Mouse (Mus musculus): ENCODE data around the gene Sh3gl2.

Gene Sh3gl2

DNA sequence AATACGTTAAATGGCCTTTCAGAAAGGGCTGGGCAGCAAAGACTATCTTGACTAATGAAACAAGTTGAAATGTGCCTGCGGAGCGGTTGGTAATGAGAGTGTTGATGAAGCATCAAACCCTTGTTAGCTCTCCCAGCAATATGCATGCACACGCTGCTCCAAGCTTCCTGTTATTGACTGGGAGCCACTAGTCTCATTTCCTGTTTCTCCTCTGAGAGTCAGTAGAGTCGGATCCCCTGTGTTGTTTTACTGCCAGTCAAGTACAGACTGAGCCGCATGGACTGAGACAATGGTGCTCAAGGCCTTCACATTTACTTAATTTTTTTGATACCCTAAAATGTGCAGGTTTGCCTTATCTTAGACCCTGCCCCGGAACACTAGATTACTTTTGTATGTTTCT is 386.1 kb downstream of the Sh3gl2 start:
- in situ Hi-C loops (cut with MboI, MseI), result no loop called here

GRCm38 (mm10) chr4:85594159-85594558 is 389.2 kb downstream of the Sh3gl2 start:
- in situ Hi-C loops (cut with MboI, MseI), result no loop called here

DNA sequence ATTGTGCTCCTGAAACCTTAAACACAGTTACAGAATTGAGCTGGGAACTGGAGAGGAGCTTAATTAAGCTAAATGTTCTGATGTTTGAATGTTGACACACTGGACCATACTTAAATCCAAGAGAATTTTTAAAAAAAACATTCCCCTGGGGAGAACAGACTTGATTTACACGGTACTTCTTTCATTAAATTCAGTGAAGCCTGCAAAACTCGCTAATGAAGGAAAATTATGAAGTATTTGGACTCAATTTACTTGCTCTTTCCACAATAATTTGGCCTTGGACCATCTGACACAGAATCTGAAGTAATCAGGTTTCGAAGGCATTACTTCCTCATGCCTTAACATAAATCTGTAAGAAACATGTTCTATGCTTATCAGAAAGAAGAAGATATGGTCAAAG is 408.4 kb downstream of the Sh3gl2 start:
- in situ Hi-C loops (cut with MboI, MseI), result no loop called here

- in situ Hi-C loops (cut with MboI, MseI), result no loop called here
These were observed 413.8 kb downstream of the Sh3gl2 start for GRCm38 (mm10) chr4:85618746-85619145.

GRCm38 (mm10) chr4:85619261-85619660 is 414.3 kb downstream of the Sh3gl2 start:
- in situ Hi-C loops (cut with MboI, MseI), result no loop called here

GRCm38 (mm10) chr4:85629381-85629780 is 424.5 kb downstream of the Sh3gl2 start:
- in situ Hi-C loops (cut with MboI, MseI), result no loop called here

GRCm38 (mm10) chr4:85669271-85669670 is 464.3 kb downstream of the Sh3gl2 start:
- in situ Hi-C loops (cut with MboI, MseI), result no loop called here

- in situ Hi-C loops (cut with MboI, MseI), result no loop called here
These were observed 464.8 kb downstream of the Sh3gl2 start for GRCm38 (mm10) chr4:85669735-85670134.

- in situ Hi-C loops (cut with MboI, MseI), result no loop called here
These were observed 467.4 kb downstream of the Sh3gl2 start for GRCm38 (mm10) chr4:85672290-85672689.

- in situ Hi-C loops (cut with MboI, MseI), result no loop called here
These were observed 472.7 kb downstream of the Sh3gl2 start for GRCm38 (mm10) chr4:85677621-85678020.

GRCm38 (mm10) chr4:85686160-85686559 is 481.2 kb downstream of the Sh3gl2 start:
- in situ Hi-C loops (cut with MboI, MseI), result no loop called here

Data from T-helper 17 cell (primary cell).